Mouse (Mus musculus) midbrain, embryonic 15.5 days (tissue): ENCODE data around the gene C1qtnf6. TPM values are rescaled to one million over a fixed set of nuclear protein-coding genes. Genes with fewer than 3 reads are reported as not detected.

ENCODE experiments used
- ATAC-seq: fragments of 200-750 bp; cut with Nextera tagmentation; replicated peaks from 2 replicates; pipeline ENCODE4 v1.8.0; 2017; ENCODE audit warnings: moderate TSS enrichment
- H3K27ac ChIP-seq: fragments of 300-500 bp; sonication (generic); 2 replicates; pipeline ENCODE4 v1.5.1; 2015; ENCODE audit warnings: mild to moderate bottlenecking, inconsistent platforms
- H3K27me3 ChIP-seq: fragments of 300-500 bp; sonication (generic); replicated peaks from 2 replicates; pipeline ENCODE4 v1.6.1; 2015; ENCODE audit warnings: inconsistent platforms
- H3K36me3 ChIP-seq: fragments of 300-500 bp; sonication (generic); replicated peaks from 2 replicates; pipeline ENCODE4 v1.6.1; 2015; ENCODE audit warnings: inconsistent platforms
- H3K4me1 ChIP-seq: fragments of 300-500 bp; sonication (generic); 2 replicates; pipeline ENCODE4 v1.6.1; 2015; ENCODE audit warnings: inconsistent platforms
- H3K4me2 ChIP-seq: fragments of 300-500 bp; sonication (generic); 2 replicates; pipeline ENCODE4 v1.6.1; 2015; ENCODE audit warnings: inconsistent platforms, mild to moderate bottlenecking, moderate library complexity
- H3K4me3 ChIP-seq: fragments of 300-500 bp; sonication (generic); 2 replicates; pipeline ENCODE4 v1.5.1; 2015; ENCODE audit warnings: mild to moderate bottlenecking, inconsistent platforms
- H3K9ac ChIP-seq: fragments of 300-500 bp; sonication (generic); 2 replicates; pipeline ENCODE4 v1.6.1; 2015; ENCODE audit warnings: mild to moderate bottlenecking, inconsistent platforms
- H3K9me3 ChIP-seq: fragments of 300-500 bp; sonication (generic); 2 replicates; pipeline ENCODE4 v1.6.1; 2016; ENCODE audit warnings: inconsistent platforms
- WGBS: fragments of 180-500 bp; shearing (Covaris S2); methylation state at CpG from one replicate; pipeline ENCODE4 v1.1.7; 2015; ENCODE audit warnings: mixed read lengths; 5-methylcytosine and 5-hydroxymethylcytosine counted together
- polyA plus RNA-seq: library from polyadenylated mRNA; unstranded; fragments of >200 nt; fragmentation: Nextera tagmentation; extraction: Ambion mirVana; gene quantifications from 2 replicates; pipeline ENCODE4 v1.2.1, GENCODE M21; 2015

The C1qtnf6 gene
- polyA plus RNA-seq, 1 experiment from 2014 or later = 6.6 TPM

DNA sequence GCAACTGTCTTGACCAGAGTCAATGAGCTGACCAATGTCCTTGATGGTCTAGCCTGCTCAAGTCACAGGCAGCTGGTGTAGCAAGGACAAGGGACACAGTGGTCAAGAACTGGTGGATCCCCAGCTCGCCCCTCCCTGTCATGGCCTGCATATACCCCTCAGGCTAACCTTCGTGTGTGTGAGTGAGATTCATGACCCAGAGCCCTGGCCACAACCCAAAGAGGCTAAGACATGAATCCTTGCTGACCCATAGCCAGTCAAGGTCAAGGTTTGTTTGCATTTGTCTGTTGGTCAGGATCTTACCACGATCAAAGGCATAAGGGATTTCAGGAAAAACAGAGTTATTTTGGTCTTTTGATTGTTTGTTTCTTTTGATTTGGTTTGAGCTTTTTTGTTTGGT is 48.7 kb downstream of the C1qtnf6 start:
- Histone ChIP-seq H3K9me3 (no peaks in the 10 kb centered on the region), H3K36me3 (no peaks in the 10 kb centered on the region), H3K4me1 (no peaks in the 10 kb centered on the region), H3K27ac (no peak overlapping the region), H3K4me3 (no peak overlapping the region), H3K27me3 (no peaks in the 10 kb centered on the region), H3K9ac (no peak overlapping the region), H3K4me2 (no peak overlapping the region)
- no peak for ATAC-seq
- 74% methylated on average over 3 of the region's 3 CpGs for WGBS

DNA sequence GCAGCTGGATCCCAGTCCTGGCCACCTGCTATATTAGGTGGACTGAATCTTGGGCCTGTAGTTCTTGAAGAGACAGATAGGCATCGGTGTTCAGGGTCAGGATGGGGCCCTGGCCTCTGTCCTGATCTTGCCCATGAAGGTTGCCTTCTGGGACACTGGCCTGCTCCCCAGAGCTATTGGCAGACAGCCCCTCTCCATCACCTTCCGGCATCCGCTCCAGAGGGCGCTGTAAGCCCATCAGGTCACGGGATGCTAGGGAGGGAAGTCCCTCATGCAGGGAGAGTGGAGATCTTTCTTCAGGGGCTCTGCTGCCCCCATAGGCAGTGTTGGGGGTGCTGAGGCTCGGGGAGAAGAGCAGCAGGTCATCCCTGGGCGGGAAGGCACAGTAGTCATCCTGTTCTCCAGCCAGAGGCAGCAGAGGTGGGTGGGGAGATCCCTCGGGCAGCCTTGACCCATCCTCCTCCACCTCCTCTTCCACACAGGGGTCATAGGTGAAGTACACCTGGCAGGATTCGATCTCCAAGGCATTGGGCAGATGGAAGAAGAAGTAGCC is 49.7 kb downstream of the C1qtnf6 start:
- Histone ChIP-seq H3K4me2 (no peak overlapping the region), H3K9ac (no peak overlapping the region), H3K4me3 (no peak overlapping the region), H3K9me3 (no peaks in the 10 kb centered on the region), H3K27me3 (no peaks in the 10 kb centered on the region), H3K27ac (no peak overlapping the region), H3K36me3 (no peaks in the 10 kb centered on the region), H3K4me1 (no peaks in the 10 kb centered on the region)
- 58% methylated on average over 9 of the region's 9 CpGs for WGBS
- no peak for ATAC-seq

DNA sequence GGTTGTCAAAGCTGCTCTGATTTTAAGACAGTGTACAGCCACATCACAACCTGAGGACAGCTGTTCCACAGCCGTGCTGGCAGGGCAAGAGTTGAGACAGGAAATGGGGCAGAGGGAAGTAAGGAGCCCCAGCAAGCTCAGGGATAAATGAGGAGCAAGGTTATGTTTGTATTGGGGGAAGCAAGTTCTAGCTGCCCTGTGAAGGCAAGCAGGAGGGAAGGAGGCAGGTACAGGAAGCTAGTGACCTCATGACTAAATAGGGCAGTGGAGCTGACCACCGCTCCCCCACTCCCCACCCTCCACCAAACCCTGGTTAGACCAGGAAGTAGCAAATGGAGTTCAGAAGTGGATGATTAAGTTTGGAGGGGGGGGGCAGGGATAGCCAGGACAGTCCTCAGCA is 50.2 kb downstream of the C1qtnf6 start:
- Histone ChIP-seq H3K4me3 (no peak overlapping the region), H3K4me2 (no peak overlapping the region), H3K9ac (no peak overlapping the region), H3K27me3 (no peaks in the 10 kb centered on the region), H3K36me3 (no peaks in the 10 kb centered on the region), H3K9me3 (no peaks in the 10 kb centered on the region), H3K4me1 (no peaks in the 10 kb centered on the region), H3K27ac (no peak overlapping the region)
- ATAC-seq = no peak
- WGBS = 85% methylated on average over 2 of the region's 2 CpGs

DNA sequence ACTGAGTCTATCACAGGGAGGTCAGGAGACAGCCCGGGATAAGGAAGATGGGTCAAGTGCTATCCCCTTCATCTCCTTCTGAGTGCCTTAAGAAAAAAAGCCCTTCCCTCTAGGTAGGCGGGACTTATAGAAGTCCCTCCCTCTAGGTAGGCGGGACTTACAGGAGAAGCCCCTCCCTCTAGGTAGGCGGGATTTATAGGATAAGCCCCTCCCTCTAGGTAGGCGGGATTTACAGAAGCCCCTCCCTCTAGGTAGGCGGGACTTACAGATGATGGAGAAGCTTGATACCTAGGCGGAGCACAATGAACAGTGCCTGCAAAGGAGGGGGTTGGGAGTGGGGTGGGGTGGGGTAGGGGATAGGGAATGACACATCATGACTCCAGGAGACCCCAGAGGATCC is 51.1 kb downstream of the C1qtnf6 start:
- no peaks in the 10 kb centered on the region for H3K27me3 ChIP-seq
- no peaks in the 10 kb centered on the region for H3K9me3 ChIP-seq
- 76% methylated on average over 7 of the region's 7 CpGs for WGBS
- no peaks in the 10 kb centered on the region for H3K36me3 ChIP-seq
- H3K9ac ChIP-seq = no peak overlapping the region
- no peak overlapping the region for H3K27ac ChIP-seq
- ATAC-seq = no peak
- H3K4me1 ChIP-seq = no peaks in the 10 kb centered on the region
- no peak overlapping the region for H3K4me3 ChIP-seq
- no peak overlapping the region for H3K4me2 ChIP-seq

DNA sequence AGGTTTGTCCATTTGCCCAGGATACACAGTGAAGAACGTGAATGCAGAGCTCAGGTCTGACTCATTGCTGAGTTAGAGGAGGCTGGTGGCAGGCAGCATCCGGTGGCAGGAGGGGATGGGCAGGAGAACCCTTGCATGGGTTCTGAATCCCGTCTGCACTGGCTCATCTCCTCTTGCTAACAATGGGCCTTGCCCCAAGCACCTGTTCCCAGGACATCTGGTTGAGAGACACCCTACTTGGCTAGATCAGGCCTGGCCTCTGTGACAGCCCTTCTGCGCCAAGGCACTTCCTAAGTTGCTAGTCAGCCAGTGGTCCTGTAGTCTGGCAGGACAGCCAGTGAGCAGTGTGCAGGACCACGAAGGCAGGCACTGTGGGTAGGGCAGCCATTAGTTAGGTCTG is 51.7 kb downstream of the C1qtnf6 start:
- no peaks in the 10 kb centered on the region for H3K9me3 ChIP-seq
- no peak overlapping the region for H3K4me3 ChIP-seq
- ATAC-seq = no peak
- 76% methylated on average over 5 of the region's 5 CpGs for WGBS
- no peak overlapping the region for H3K27ac ChIP-seq
- H3K4me1 ChIP-seq = no peaks in the 10 kb centered on the region
- H3K36me3 ChIP-seq = no peaks in the 10 kb centered on the region
- H3K27me3 ChIP-seq = no peaks in the 10 kb centered on the region
- no peak overlapping the region for H3K9ac ChIP-seq
- no peak overlapping the region for H3K4me2 ChIP-seq

DNA sequence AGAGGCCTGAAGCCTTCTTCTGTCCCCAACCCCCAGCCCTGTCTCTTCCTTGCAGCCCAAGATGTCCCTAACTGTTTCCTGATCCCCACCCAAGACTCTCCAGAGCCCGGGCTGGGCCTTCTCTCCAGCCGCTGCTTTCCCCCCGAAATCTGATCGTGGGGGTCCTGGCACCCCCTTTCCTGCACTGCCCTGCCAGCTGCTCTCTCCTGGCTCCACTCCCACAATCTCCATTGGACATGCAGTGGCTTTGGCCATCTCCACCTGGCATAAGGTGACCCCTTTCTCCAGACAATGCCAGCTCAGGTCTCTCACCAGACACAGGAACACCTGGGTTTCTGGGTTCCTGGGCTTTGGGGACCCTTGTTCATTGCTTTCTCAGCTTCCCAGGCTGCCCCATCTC is 53.1 kb downstream of the C1qtnf6 start:
- Histone ChIP-seq H3K4me1 (no peaks in the 10 kb centered on the region), H3K27ac (no peak overlapping the region), H3K9me3 (no peaks in the 10 kb centered on the region), H3K9ac (no peak overlapping the region), H3K27me3 (no peaks in the 10 kb centered on the region), H3K4me3 (no peak overlapping the region), H3K4me2 (no peak overlapping the region), H3K36me3 (no peaks in the 10 kb centered on the region)
- no peak for ATAC-seq
- WGBS = 96% methylated on average over 4 of the region's 4 CpGs

DNA sequence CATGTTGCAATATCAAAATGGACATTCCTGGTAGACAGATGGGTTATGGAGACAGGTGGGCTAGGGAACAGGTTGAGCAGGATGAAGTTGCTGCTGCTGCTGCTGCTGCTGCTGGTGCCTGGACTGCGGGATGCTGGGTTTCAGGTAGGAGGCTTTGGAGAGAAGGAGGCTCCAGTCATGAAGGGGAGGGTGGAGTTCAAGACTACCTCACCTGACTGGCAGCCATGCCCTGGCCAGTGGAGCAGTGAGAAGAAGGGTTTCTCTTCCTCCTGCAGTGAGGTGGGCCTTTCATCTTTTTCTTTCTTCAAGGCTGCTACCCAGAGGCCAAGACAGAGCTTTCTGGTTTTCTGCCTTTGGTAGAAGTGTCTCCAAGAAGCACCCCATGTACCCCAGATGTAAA is 54.3 kb downstream of the C1qtnf6 start:
- H3K27ac ChIP-seq = no peak overlapping the region
- no peaks in the 10 kb centered on the region for H3K27me3 ChIP-seq
- WGBS = 93% methylated on average over 1 of the region's 1 CpGs
- no peak overlapping the region for H3K9ac ChIP-seq
- ATAC-seq = no peak
- H3K36me3 ChIP-seq = no peaks in the 10 kb centered on the region
- no peak overlapping the region for H3K4me3 ChIP-seq
- H3K4me2 ChIP-seq = no peak overlapping the region
- H3K9me3 ChIP-seq = no peaks in the 10 kb centered on the region
- H3K4me1 ChIP-seq = no peaks in the 10 kb centered on the region

DNA sequence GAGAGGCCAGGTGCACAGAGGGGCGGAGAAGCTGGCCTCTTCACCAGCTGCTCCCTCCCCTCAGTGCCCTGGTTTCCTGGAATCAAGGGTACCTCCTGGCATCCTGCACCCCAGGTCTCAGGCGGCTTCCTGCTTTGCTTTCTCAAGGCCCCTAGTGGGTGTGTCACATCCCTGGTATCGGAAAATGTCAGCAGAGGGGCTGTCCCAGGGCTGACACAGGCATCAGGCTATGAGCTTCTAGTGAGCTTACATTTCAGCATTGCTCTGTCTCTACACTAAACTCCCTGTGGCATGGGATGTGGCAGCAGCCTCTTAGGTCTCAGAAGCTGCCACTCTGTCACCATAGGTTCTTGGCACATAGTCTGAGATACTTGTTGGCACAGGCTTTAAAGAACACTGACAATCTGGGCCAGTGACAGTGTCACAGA is 55.6 kb downstream of the C1qtnf6 start:
- no peak overlapping the region for H3K4me2 ChIP-seq
- no peak for ATAC-seq
- whole genome bisulfite sequencing = 64% methylated on average over 3 of the region's 3 CpGs

DNA sequence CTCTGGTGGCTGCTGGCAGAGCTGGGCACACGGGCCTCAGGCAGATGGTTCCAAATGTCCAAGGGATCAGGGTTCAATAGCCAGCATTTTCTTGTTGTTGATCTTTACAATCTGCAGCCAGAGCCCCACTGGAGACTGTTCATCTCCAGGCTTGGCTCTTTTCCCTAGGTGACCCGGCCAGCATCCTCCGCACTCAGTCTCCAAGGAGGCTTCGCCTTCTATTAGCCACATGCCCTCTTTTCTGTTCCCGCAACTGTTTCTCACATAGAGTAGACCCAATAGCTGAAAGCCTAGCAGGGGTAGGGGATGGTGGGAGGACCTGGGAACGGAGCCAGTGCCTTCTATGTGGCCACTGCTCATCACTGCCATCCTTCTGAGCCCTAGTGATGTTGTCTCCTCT is 57.8 kb downstream of the C1qtnf6 start:
- H3K4me3 ChIP-seq = no peak overlapping the region
- ATAC-seq = no peak
- H3K27me3 ChIP-seq = no peaks in the 10 kb centered on the region
- no peaks in the 10 kb centered on the region for H3K36me3 ChIP-seq
- no peak overlapping the region for H3K4me2 ChIP-seq
- H3K27ac ChIP-seq = no peak overlapping the region
- no peaks in the 10 kb centered on the region for H3K9me3 ChIP-seq
- H3K4me1 ChIP-seq = no peaks in the 10 kb centered on the region
- 78% methylated on average over 6 of the region's 6 CpGs for WGBS
- no peak overlapping the region for H3K9ac ChIP-seq

More for the DNA sequence above, 55.6 kb downstream of the C1qtnf6 start:
- Histone ChIP-seq H3K4me3 (no peak overlapping the region), H3K4me1 (no peaks in the 10 kb centered on the region), H3K27ac (no peak overlapping the region), H3K27me3 (no peaks in the 10 kb centered on the region), H3K36me3 (no peaks in the 10 kb centered on the region), H3K9ac (no peak overlapping the region), H3K9me3 (no peaks in the 10 kb centered on the region)

Other genes with a start within 250 kb of the C1qtnf6 start
- 0.12 and 0.29 TPM in 2 replicates for gene Csf2rb2, start 225.7 kb downstream of the C1qtnf6 start, polyA plus RNA-seq
- gene Csf2rb, start 205.7 kb downstream of the C1qtnf6 start, polyA plus RNA-seq = 0.50 and 0.74 TPM in 2 replicates
- not detected in 2 replicates for gene Tex33, start 135.5 kb downstream of the C1qtnf6 start, polyA plus RNA-seq
- 11.5 and 15.6 TPM in 2 replicates for gene Tst, start 125.5 kb downstream of the C1qtnf6 start, polyA plus RNA-seq
- 4.3 and 5.3 TPM in 2 replicates for gene Mpst, start 125.0 kb downstream of the C1qtnf6 start, polyA plus RNA-seq
- 162 and 163 TPM in 2 replicates for gene Kctd17, start 102.9 kb downstream of the C1qtnf6 start, polyA plus RNA-seq
- 0.28 and 0.61 TPM in 2 replicates for gene Tmprss6, start 62.8 kb downstream of the C1qtnf6 start, polyA plus RNA-seq
- 0.05 TPM in 1 of 2 replicates, not detected in the other for gene Il2rb, start 36.1 kb downstream of the C1qtnf6 start, polyA plus RNA-seq
- 0.31 and 0.56 TPM in 2 replicates for gene Sstr3, start 13.3 kb upstream of the C1qtnf6 start, polyA plus RNA-seq
- 7.4 and 8.4 TPM in 2 replicates for gene Rac2, start 41.4 kb upstream of the C1qtnf6 start, polyA plus RNA-seq
- gene Cyth4, start 65.6 kb upstream of the C1qtnf6 start, polyA plus RNA-seq = 5.6 and 6.4 TPM in 2 replicates
- gene Elfn2, start 187.4 kb upstream of the C1qtnf6 start, polyA plus RNA-seq = 10.1 and 11.1 TPM in 2 replicates
- gene Mfng, start 242.1 kb upstream of the C1qtnf6 start, polyA plus RNA-seq = 27.1 and 30.1 TPM in 2 replicates